ENCODE assay signal across 8 mouse cellular contexts in genomic region chr13:93718948-93719347, GRCm38 (mm10). TPM values are rescaled to one million over a fixed set of nuclear protein-coding genes. Genes with fewer than 3 reads are reported as not detected.
A peak's percentile ranks its signal among the peaks of the same experiment; 100 is the strongest.
DNase-seq lines count a peak whose midpoint lies in the region; ATAC-seq and TF ChIP-seq lines count a peak whose summit lies in the region.

No protein-coding gene starts in this region.

- no peaks in the 10 kb centered on the region for H3K9me3 ChIP-seq in forebrain, postnatal 0 days (ENCODE audit: low read length)
- no peaks in the 10 kb centered on the region for H3K9me3 ChIP-seq in lung, embryonic 14.5 days (ENCODE audit: low read depth, low read length)

- no peak overlapping the region for H3K4me2 ChIP-seq in forebrain, postnatal 0 days (ENCODE audit: low read depth)
- 0 out of 2 replicates have a peak overlapping the region, but pooled peaks have one; percentile 7 for H3K4me2 ChIP-seq in lung, embryonic 14.5 days

- peak; percentile 61; the same call in 1 of the 2 replicates for ATAC-seq in forebrain, postnatal 0 days
- no peak for ATAC-seq in lung, embryonic 14.5 days (ENCODE audit: insufficient read depth)
- ATAC-seq in monocyte, adult 5-6 weeks (replicated peaks; ENCODE audit: insufficient number of reproducible peaks, low FRiP score, low TSS enrichment, poor library complexity, severe bottlenecking) = no peak

- DNase-seq in 3134 (ENCODE audit: extremely low read depth, insufficient read length, low spot score) = peak; percentile 9
- DNase-seq in CD4-positive, CD25-positive, alpha-beta regulatory T cell, adult 2 months (ENCODE audit: low read depth, low spot score) = peak; percentile 68
- peak; percentile 28 for DNase-seq in c-Kit-positive CD71-positive TER-119-positive erythroid progenitor cells, embryonic 14.5 days (ENCODE audit: low spot score)
- DNase-seq in forebrain, postnatal 0 days = peak; percentile 89
- peak; percentile 58 to 78 for DNase-seq in kidney, postnatal 25 days
- DNase-seq in lung, embryonic 14.5 days = peak; percentile 94
- DNase-seq in right cerebral cortex, postnatal 10 days (ENCODE audit: low spot score in 2 of 2) = peak; percentile 63 to 87

- no peak overlapping the region for H3K4me3 ChIP-seq in forebrain, postnatal 0 days (ENCODE audit: low read depth, low read length)
- no peak overlapping the region for H3K4me3 ChIP-seq in lung, embryonic 14.5 days (ENCODE audit: low read depth, low read length)

- TF ChIP-seq CTCF in forebrain, postnatal 0 days (IDR thresholded peaks at IDR 0.05; ENCODE audit: low read depth) = peak; percentile 87
- TF ChIP-seq CTCF in lung, embryonic 14.5 days (IDR thresholded peaks at IDR 0.05; ENCODE audit: low read depth) = peak; percentile 85

- H3K36me3 ChIP-seq in forebrain, postnatal 0 days (ENCODE audit: insufficient read depth) = no peaks in the 10 kb centered on the region
- no peaks in the 10 kb centered on the region for H3K36me3 ChIP-seq in lung, embryonic 14.5 days (ENCODE audit: insufficient read depth)

- H3K27ac ChIP-seq in forebrain, postnatal 0 days (ENCODE audit: low read depth, low read length) = no peak overlapping the region
- no peak overlapping the region for H3K27ac ChIP-seq in lung, embryonic 14.5 days (ENCODE audit: low read depth)

- H3K4me1 ChIP-seq in forebrain, postnatal 0 days (ENCODE audit: insufficient read depth) = no peaks in the 10 kb centered on the region; the same call in 1 of the 2 replicates
- no peaks in the 10 kb centered on the region for H3K4me1 ChIP-seq in lung, embryonic 14.5 days (ENCODE audit: insufficient read depth)

- H3K9ac ChIP-seq in forebrain, postnatal 0 days = no peak overlapping the region
- no peak overlapping the region for H3K9ac ChIP-seq in lung, embryonic 14.5 days

- WGBS in forebrain, postnatal 0 days = under 1% methylated on average over 7 of the region's 7 CpGs
- WGBS in lung, embryonic 14.5 days = under 1% methylated on average over 7 of the region's 7 CpGs

- H3K27me3 ChIP-seq in forebrain, postnatal 0 days (ENCODE audit: insufficient read depth, low read length) = no peaks in the 10 kb centered on the region
- 0 out of 2 replicates have a peak, but pooled peaks cover 3% of the 10 kb centered on the region for H3K27me3 ChIP-seq in lung, embryonic 14.5 days (ENCODE audit: insufficient read depth, low read length)

RNA-seq across cellular contexts. Expression of gene Dmgdh, which starts 44.7 kb away (rescaled TPM):
- 0.19 TPM in 1 of 2 replicates, not detected in the other for total RNA-seq in forebrain, postnatal 0 days (2014; rRNA removed)
- 0.10 and 0.13 TPM in 2 replicates for polyA plus RNA-seq in forebrain, postnatal 0 days (2015; fragmentation: Nextera tagmentation; extraction: Ambion mirVana)
- not detected in 2 replicates for polyA plus RNA-seq in lung, embryonic 14.5 days (2014; fragmentation: Nextera tagmentation; extraction: Ambion mirVana)
- not detected in 3 replicates for total RNA-seq in monocyte, adult 5-6 weeks (2017)

RNA-seq across cellular contexts. Expression of gene Bhmt2, which starts 44.8 kb away (rescaled TPM):
- total RNA-seq in forebrain, postnatal 0 days (2014; rRNA removed) = 0.10 TPM in 1 of 2 replicates, not detected in the other
- polyA plus RNA-seq in forebrain, postnatal 0 days (2015; fragmentation: Nextera tagmentation; extraction: Ambion mirVana) = 0.05 TPM in 1 of 2 replicates, not detected in the other
- not detected in 2 replicates for polyA plus RNA-seq in lung, embryonic 14.5 days (2014; fragmentation: Nextera tagmentation; extraction: Ambion mirVana)
- total RNA-seq in monocyte, adult 5-6 weeks (2017) = not detected in 3 replicates

RNA-seq across cellular contexts. Expression of gene Arsb, which starts 52.5 kb away (rescaled TPM):
- 10.9 and 13.6 TPM in 2 replicates for total RNA-seq in forebrain, postnatal 0 days (2014; rRNA removed)
- 14.4 and 16.3 TPM in 2 replicates for polyA plus RNA-seq in forebrain, postnatal 0 days (2015; fragmentation: Nextera tagmentation; extraction: Ambion mirVana)
- 20.3 and 21.2 TPM in 2 replicates for polyA plus RNA-seq in lung, embryonic 14.5 days (2014; fragmentation: Nextera tagmentation; extraction: Ambion mirVana)
- 20.5 to 65.1 TPM (median 21.5 TPM) in 3 replicates for total RNA-seq in monocyte, adult 5-6 weeks (2017)

Comparison
In these comparisons a context has a peak if more than half of its experiments do, and no peak if none do; other contexts are left out.
1. DNase-seq: peak in every context shown above with its lines; median percentile 94 in lung, embryonic 14.5 days; 89 in forebrain, postnatal 0 days; 75 in right cerebral cortex, postnatal 10 days; 68 in CD4-positive, CD25-positive, alpha-beta regulatory T cell, adult 2 months; 68 in kidney, postnatal 25 days; 28 in c-Kit-positive CD71-positive TER-119-positive erythroid progenitor cells, embryonic 14.5 days; 9 in 3134.